Comparison of ENCODE assay signal across 9 mouse cellular contexts in the genomic region with DNA sequence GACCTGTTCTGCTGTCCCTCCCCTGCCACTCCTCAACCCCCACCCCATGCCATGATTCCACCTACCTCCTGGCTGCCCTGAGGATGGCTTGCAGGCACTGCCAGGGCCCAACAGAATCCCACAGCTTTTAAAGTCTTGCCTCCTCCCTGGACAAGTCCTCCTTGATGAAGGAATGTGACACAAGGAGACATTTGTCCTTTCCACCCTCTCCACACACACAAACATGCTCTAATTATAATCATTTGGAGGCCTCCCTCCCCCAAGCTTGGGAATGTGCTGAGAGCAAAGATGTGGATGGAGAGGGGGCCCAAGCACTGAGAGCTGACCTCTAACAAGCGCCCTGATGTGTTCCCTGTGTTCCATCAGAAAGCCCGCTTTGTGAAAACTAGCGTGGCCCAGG. TPM values are rescaled to one million over a fixed set of nuclear protein-coding genes. Genes with fewer than 3 reads are reported as not detected.
DNase-seq lines count a peak whose midpoint lies in the region; ATAC-seq and TF ChIP-seq lines count a peak whose summit lies in the region.
"Had no signal": no experiment of that assay in that cellular context is flagged by ENCODE, and none has a peak within 500 bp of the region (broad histone marks: within the 10 kb centered on the region; RNA-seq: fewer than 3 reads in every experiment).

A gene (minus strand): TSS at position 101 of the 400 bp plus-strand sequence.

- H3K4me2 ChIP-seq in heart, postnatal 0 days (ENCODE audit: low read depth, low read length), result peak within 1 kb of the TSS; percentile 68
- peak within 1 kb of the TSS; percentile 79 for H3K4me2 ChIP-seq in hindbrain, embryonic 14.5 days (replicated peaks)
- no peak within 1 kb of the TSS for H3K4me2 ChIP-seq in liver, postnatal 0 days (ENCODE audit: low read depth, low read length)

- H3K27me3 ChIP-seq in heart, postnatal 0 days (ENCODE audit: control insufficient read depth, insufficient read depth, low read length), result peaks cover 49% of the 10 kb centered on the region
- peaks cover 67% of the 10 kb centered on the region for H3K27me3 ChIP-seq in hindbrain, embryonic 14.5 days (ENCODE audit: control insufficient read depth, insufficient read depth, low read length)
- H3K27me3 ChIP-seq in liver, postnatal 0 days (ENCODE audit: insufficient read depth, low read length), result peaks cover 57% of the 10 kb centered on the region

- peak within 1 kb of the TSS; percentile 43 for H3K4me3 ChIP-seq in heart, postnatal 0 days (ENCODE audit: low read depth, low read length)
- H3K4me3 ChIP-seq in brown adipose tissue, adult 24 weeks (ENCODE audit: insufficient read depth, low read depth, low read length), result 0 out of 2 replicates have a peak within 1 kb of the TSS, but pooled peaks have one; percentile 40
- peak within 1 kb of the TSS; percentile 44; the same call in 1 of the 2 replicates for H3K4me3 ChIP-seq in hindbrain, embryonic 14.5 days (replicated peaks; ENCODE audit: low read length)
- peak within 1 kb of the TSS; percentile 21 for H3K4me3 ChIP-seq in liver, postnatal 0 days (ENCODE audit: low read depth, low read length)

- peak within 1 kb of the TSS; percentile 15; the same call in 1 of the 2 replicates for H3K9ac ChIP-seq in heart, postnatal 0 days (replicated peaks; ENCODE audit: low read depth, low read length)
- peak within 1 kb of the TSS; percentile 40 for H3K9ac ChIP-seq in hindbrain, embryonic 14.5 days
- H3K9ac ChIP-seq in liver, postnatal 0 days (replicated peaks), result no peak within 1 kb of the TSS

- peaks cover 28% of the 10 kb centered on the region for H3K4me1 ChIP-seq in heart, postnatal 0 days (ENCODE audit: control insufficient read depth, insufficient read depth)
- H3K4me1 ChIP-seq in brown adipose tissue, adult 24 weeks (ENCODE audit: control insufficient read depth, insufficient read depth, insufficient read length, low read length), result peaks cover 6% of the 10 kb centered on the region; the same call in 1 of the 2 replicates
- H3K4me1 ChIP-seq in hindbrain, embryonic 14.5 days (replicated peaks; ENCODE audit: control insufficient read depth, insufficient read depth, low read length), result peaks cover 29% of the 10 kb centered on the region
- peaks cover 22% of the 10 kb centered on the region for H3K4me1 ChIP-seq in liver, postnatal 0 days (ENCODE audit: insufficient read depth)

- 52% methylated on average over 3 of the region's 3 CpGs for WGBS in heart, postnatal 0 days
- 39% methylated on average over 3 of the region's 3 CpGs for WGBS in hindbrain, embryonic 14.5 days
- 63% methylated on average over 3 of the region's 3 CpGs for WGBS in liver, postnatal 0 days (ENCODE audit: insufficient replicate concordance)

- no peak for ATAC-seq in heart, postnatal 0 days (ENCODE audit: insufficient read depth, low read depth)
- no peak for ATAC-seq in hindbrain, embryonic 14.5 days (ENCODE audit: low FRiP score)
- no peak for ATAC-seq in liver, postnatal 0 days

- H3K9me3 ChIP-seq in heart, postnatal 0 days (replicated peaks; ENCODE audit: control insufficient read depth, low read length), result no peaks in the 10 kb centered on the region
- H3K9me3 ChIP-seq in hindbrain, embryonic 14.5 days (ENCODE audit: control insufficient read depth, low read length), result no peaks in the 10 kb centered on the region
- no peaks in the 10 kb centered on the region for H3K9me3 ChIP-seq in liver, postnatal 0 days (ENCODE audit: low read length)

- TF ChIP-seq CTCF in heart, postnatal 0 days (IDR thresholded peaks at IDR 0.05; ENCODE audit: low read depth), result no peak
- no peak for TF ChIP-seq CTCF in liver, postnatal 0 days (IDR thresholded peaks at IDR 0.05; ENCODE audit: low read depth)

- H3K27ac ChIP-seq in heart, postnatal 0 days (ENCODE audit: low read depth), result no peak within 1 kb of the TSS
- no peak within 1 kb of the TSS for H3K27ac ChIP-seq in brown adipose tissue, adult 24 weeks (replicated peaks; ENCODE audit: low read depth, low read length)
- H3K27ac ChIP-seq in hindbrain, embryonic 14.5 days, result no peak within 1 kb of the TSS
- no peak within 1 kb of the TSS for H3K27ac ChIP-seq in liver, postnatal 0 days (ENCODE audit: low read depth)

- TF ChIP-seq EP300 in heart, postnatal 0 days (IDR thresholded peaks at IDR 0.05; ENCODE audit: low read depth), result no peak
- TF ChIP-seq EP300 in liver, postnatal 0 days (IDR thresholded peaks at IDR 0.05; ENCODE audit: low read depth), result no peak

- H3K36me3 ChIP-seq in heart, postnatal 0 days (replicated peaks; ENCODE audit: control insufficient read depth, insufficient read depth, low read length), result peaks cover 32% of the 10 kb centered on the region
- H3K36me3 ChIP-seq in hindbrain, embryonic 14.5 days (replicated peaks; ENCODE audit: control insufficient read depth, insufficient read depth), result peaks cover 26% of the 10 kb centered on the region
- H3K36me3 ChIP-seq in liver, postnatal 0 days (replicated peaks; ENCODE audit: insufficient read depth, low read length), result peaks cover 24% of the 10 kb centered on the region

- no peak for DNase-seq in heart, postnatal 0 days (ENCODE audit: low spot score)
- DNase-seq in heart, postnatal 4 days, result no peak
- DNase-seq in hindbrain, embryonic 14.5 days (ENCODE audit: low spot score), result no peak
- no peak for DNase-seq in liver, postnatal 0 days
- DNase-seq in adrenal gland, adult 8-10 months, result no peak
- DNase-seq in adrenal gland, adult 18-20 months (ENCODE audit: low spot score in 2 of 2), result no peak
- DNase-seq in right cerebral cortex, adult 2 months (ENCODE audit: low spot score in 2 of 2), result no peak
- DNase-seq: kidney, postnatal 25 days had no signal

RNA-seq across cellular contexts. Expression of the gene that starts here (rescaled TPM):
- total RNA-seq in heart, postnatal 0 days (2014; rRNA removed; ENCODE audit: low replicate concordance), result 1.4 and 1.9 TPM in 2 replicates
- 0.11 TPM in 2 replicates for polyA plus RNA-seq in heart, postnatal 0 days (2015; fragmentation: Nextera tagmentation; extraction: Ambion mirVana)
- 1 to 10 TPM in 1 of 2 experiments, under 1 TPM in 1; 0.93 to 1.2 TPM for total RNA-seq in heart, postnatal 4 days (2021)
- not detected in 2 replicates for polyA plus RNA-seq in brown adipose tissue, adult 24 weeks (2012; ENCODE audit: insufficient read depth, insufficient read length, missing spikeins)
- 0.59 and 0.64 TPM in 2 replicates for polyA plus RNA-seq in hindbrain, embryonic 14.5 days (2014; fragmentation: Nextera tagmentation; extraction: Ambion mirVana)
- not detected in 2 replicates for polyA plus RNA-seq in liver, postnatal 0 days (2015; fragmentation: Nextera tagmentation; extraction: Ambion mirVana)
- 1 to 10 TPM in 1 of 4 experiments, under 1 TPM in 3; 0.29 to 1.1 (median 0.61) TPM for total RNA-seq in adrenal gland, adult 8-10 months (2022)
- not detected for total RNA-seq in adrenal gland, adult 18-20 months (2021)
